12 mouse cellular contexts compared by ENCODE assay signal in the genomic region with DNA sequence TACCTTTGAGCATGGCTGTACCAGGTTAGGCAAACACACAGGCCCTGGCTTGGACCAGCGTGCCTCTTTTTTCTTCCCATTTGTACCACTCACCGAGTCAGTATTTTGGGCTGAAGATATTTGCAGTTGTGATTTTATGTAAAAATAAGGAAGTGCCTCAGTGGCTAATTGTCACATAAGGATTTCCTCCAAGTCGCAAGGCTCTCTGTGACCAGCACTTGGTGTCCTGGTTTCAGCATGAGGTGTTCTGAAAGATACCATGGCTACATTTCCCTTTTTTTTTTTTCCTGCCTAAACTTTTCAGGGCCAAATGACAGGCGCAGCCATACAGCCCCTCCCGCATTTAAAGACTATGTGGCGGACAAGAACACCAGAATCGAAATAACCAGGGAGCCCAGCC. TPM values are rescaled to one million over a fixed set of nuclear protein-coding genes. Genes with fewer than 3 reads are reported as not detected.
DNase-seq lines count a peak whose midpoint lies in the region; ATAC-seq and TF ChIP-seq lines count a peak whose summit lies in the region.
"Had no signal": no experiment of that assay in that cellular context is flagged by ENCODE, and none has a peak within 500 bp of the region (broad histone marks: within the 10 kb centered on the region; RNA-seq: fewer than 3 reads in every experiment).

No protein-coding gene starts in this region.

- ATAC-seq in lung, postnatal 0 days: no peak
- no peak for ATAC-seq in liver, embryonic 15.5 days (ENCODE audit: insufficient read depth)
- ATAC-seq in CD4-positive, CD25-positive, alpha-beta regulatory T cell, adult 4 months: no peak

- no peak overlapping the region for H3K9ac ChIP-seq in lung, postnatal 0 days (replicated peaks; ENCODE audit: low read depth)
- H3K9ac ChIP-seq in liver, embryonic 15.5 days: no peak overlapping the region

- no peak for DNase-seq in lung, postnatal 0 days (ENCODE audit: low spot score)
- no peak for DNase-seq in lung, postnatal 10 days
- no peak for DNase-seq in hindbrain, embryonic 10.5 days (ENCODE audit: low spot score)
- no peak for DNase-seq in layer of hippocampus, postnatal 10 days (ENCODE audit: low spot score in 2 of 2)
- DNase-seq in spleen, postnatal 4 days (ENCODE audit: low spot score in 2 of 2): no peak
- no peak for DNase-seq in cerebellum, adult 8-10 months
- DNase-seq: cerebellum, adult 11 months; thymus, postnatal 4 days had no signal

- no peaks in the 10 kb centered on the region for H3K36me3 ChIP-seq in lung, postnatal 0 days (ENCODE audit: insufficient read depth, low read length)
- no peaks in the 10 kb centered on the region for H3K36me3 ChIP-seq in hindbrain, embryonic 10.5 days
- H3K36me3 ChIP-seq in liver, embryonic 15.5 days (replicated peaks): no peaks in the 10 kb centered on the region

- no peaks in the 10 kb centered on the region for H3K27me3 ChIP-seq in lung, postnatal 0 days (replicated peaks; ENCODE audit: insufficient read depth, low read length)
- H3K27me3 ChIP-seq in hindbrain, embryonic 10.5 days (ENCODE audit: insufficient read depth, poor library complexity, severe bottlenecking): peaks cover 12% of the 10 kb centered on the region; the same call in 1 of the 2 replicates
- peaks cover 37% of the 10 kb centered on the region for H3K27me3 ChIP-seq in liver, embryonic 15.5 days

- H3K9me3 ChIP-seq in lung, postnatal 0 days (ENCODE audit: low read length): no peaks in the 10 kb centered on the region
- H3K9me3 ChIP-seq in hindbrain, embryonic 10.5 days: no peaks in the 10 kb centered on the region
- no peaks in the 10 kb centered on the region for H3K9me3 ChIP-seq in liver, embryonic 15.5 days (replicated peaks)

- peak overlapping the region; percentile 94; the same call in 1 of the 2 replicates for H3K4me2 ChIP-seq in lung, postnatal 0 days (replicated peaks; ENCODE audit: low read depth, low read length)
- H3K4me2 ChIP-seq in liver, embryonic 15.5 days: peak overlapping the region; percentile 95

- no peak for TF ChIP-seq CTCF in lung, postnatal 0 days (IDR thresholded peaks at IDR 0.05)

- no peaks in the 10 kb centered on the region for H3K4me1 ChIP-seq in lung, postnatal 0 days (ENCODE audit: insufficient read depth, low read depth, low read length)
- H3K4me1 ChIP-seq in hindbrain, embryonic 10.5 days (replicated peaks): peaks cover 14% of the 10 kb centered on the region
- peaks cover 20% of the 10 kb centered on the region for H3K4me1 ChIP-seq in liver, embryonic 15.5 days (replicated peaks)

- TF ChIP-seq EP300 in lung, postnatal 0 days (IDR thresholded peaks at IDR 0.05): no peak

- no peak overlapping the region for H3K27ac ChIP-seq in lung, postnatal 0 days (ENCODE audit: low read length)
- no peak overlapping the region for H3K27ac ChIP-seq in hindbrain, embryonic 10.5 days
- H3K27ac ChIP-seq in liver, embryonic 15.5 days (replicated peaks): no peak overlapping the region
- H3K27ac ChIP-seq: layer of hippocampus, adult 2 months had no signal

- WGBS in lung, postnatal 0 days: 44% methylated on average over 7 of the region's 7 CpGs
- WGBS in hindbrain, embryonic 10.5 days: 61% methylated on average over 7 of the region's 7 CpGs
- 18% methylated on average over 7 of the region's 7 CpGs for WGBS in liver, embryonic 15.5 days (ENCODE audit: insufficient replicate concordance)

- H3K4me3 ChIP-seq in lung, postnatal 0 days (ENCODE audit: low read depth, low read length): no peak overlapping the region
- H3K4me3 ChIP-seq in hindbrain, embryonic 10.5 days: peak overlapping the region; percentile 73; the same call in 1 of the 2 replicates
- H3K4me3 ChIP-seq in liver, embryonic 15.5 days (replicated peaks): peak overlapping the region; percentile 60; the same call in 1 of the 2 replicates

RNA-seq across cellular contexts. Expression of gene Rpgrip1, which starts 9.7 kb away (rescaled TPM):
- polyA plus RNA-seq in lung, postnatal 0 days (2015; fragmentation: Nextera tagmentation; extraction: Ambion mirVana): 31.4 and 38.4 TPM in 2 replicates
- polyA plus RNA-seq in hindbrain, embryonic 10.5 days (2016; fragmentation: Nextera tagmentation; extraction: Ambion mirVana): 83.0 and 112 TPM in 2 replicates
- 37.6 and 39.5 TPM in 2 replicates for polyA plus RNA-seq in liver, embryonic 15.5 days (2015; fragmentation: Nextera tagmentation; extraction: Ambion mirVana)
- total RNA-seq in layer of hippocampus, postnatal 10 days (2021): 1 to 10 TPM; 1.8 to 3.3 TPM
- polyA plus RNA-seq in CD4-positive, CD25-positive, alpha-beta regulatory T cell, adult 4 months (2017; shearing (Covaris generic)): 10 to 100 TPM; 78.7 to 78.9 TPM
- total RNA-seq: gastrocnemius, adult 8-10 months had no signal

RNA-seq across cellular contexts. Expression of gene Hnrnpc, which starts 16.3 kb away (rescaled TPM):
- 170 and 210 TPM in 2 replicates for polyA plus RNA-seq in lung, postnatal 0 days (2015; fragmentation: Nextera tagmentation; extraction: Ambion mirVana)
- polyA plus RNA-seq in hindbrain, embryonic 10.5 days (2016; fragmentation: Nextera tagmentation; extraction: Ambion mirVana): 754 and 887 TPM in 2 replicates
- polyA plus RNA-seq in liver, embryonic 15.5 days (2015; fragmentation: Nextera tagmentation; extraction: Ambion mirVana): 215 and 238 TPM in 2 replicates
- 100 to 1,000 TPM; 213 to 215 TPM for total RNA-seq in layer of hippocampus, postnatal 10 days (2021)
- polyA plus RNA-seq in CD4-positive, CD25-positive, alpha-beta regulatory T cell, adult 4 months (2017; shearing (Covaris generic)): 100 to 1,000 TPM; 463 to 514 TPM
